Mouse (Mus musculus) liver, postnatal 0 days (tissue): Measurements from ENCODE around the gene Fezf2. TPM values are rescaled to one million over a fixed set of nuclear protein-coding genes. Genes with fewer than 3 reads are reported as not detected.

Experiments
- ATAC-seq: fragments of 200-750 bp; cut with Nextera tagmentation; 2 replicates; pipeline ENCODE4 v1.8.0; 2017; ENCODE audit warnings: mild to moderate bottlenecking, moderate library complexity
- DNase-seq: peaks from one replicate; pipeline ENCODE4 v3.0.0-alpha.2; 2016
- H3K27ac ChIP-seq: fragments of 300-500 bp; sonication (generic); 2 replicates; pipeline ENCODE4 v1.5.1; 2014; ENCODE audit warnings: antibody characterized with exemption, moderate library complexity, mild to moderate bottlenecking, low read depth
- H3K27me3 ChIP-seq: fragments of 300-500 bp; sonication (generic); 2 replicates; pipeline ENCODE4 v1.6.1; 2014; ENCODE audit warnings: low read length, control low read depth, mixed read lengths; ENCODE audit not compliant: insufficient read depth
- H3K36me3 ChIP-seq: fragments of 300-500 bp; sonication (generic); replicated peaks from 2 replicates; pipeline ENCODE4 v1.6.1; 2014; ENCODE audit warnings: mild to moderate bottlenecking, control low read depth, low read length, moderate library complexity, mixed read lengths; ENCODE audit not compliant: insufficient read depth
- H3K4me1 ChIP-seq: fragments of 300-500 bp; sonication (generic); 2 replicates; pipeline ENCODE4 v1.6.1; 2014; ENCODE audit warnings: antibody characterized with exemption, mild to moderate bottlenecking, control low read depth; ENCODE audit not compliant: insufficient read depth
- H3K4me2 ChIP-seq: fragments of 300-500 bp; sonication (generic); 2 replicates; pipeline ENCODE4 v1.6.1; 2014; ENCODE audit warnings: low read depth, mild to moderate bottlenecking, low read length, moderate library complexity, mixed read lengths
- H3K4me3 ChIP-seq: fragments of 300-500 bp; sonication (generic); 2 replicates; pipeline ENCODE4 v1.5.1; 2014; ENCODE audit warnings: low read depth, low read length
- H3K9ac ChIP-seq: fragments of 300-500 bp; sonication (generic); replicated peaks from 2 replicates; pipeline ENCODE4 v1.6.1; 2014; ENCODE audit warnings: mild to moderate bottlenecking, moderate library complexity
- H3K9me3 ChIP-seq: fragments of 300-500 bp; sonication (generic); 2 replicates; pipeline ENCODE4 v1.6.1; 2016; ENCODE audit warnings: mild to moderate bottlenecking, control low read depth, low read length, mixed read lengths
- CTCF ChIP-seq: sonication (generic); IDR thresholded peaks from 2 replicates; pipeline ENCODE4 v1.5.1; 2016; ENCODE audit warnings: antibody characterized with exemption, low read depth
- EP300 ChIP-seq: IDR thresholded peaks from 2 replicates; pipeline ENCODE4 v1.6.1; 2016; ENCODE audit warnings: antibody characterized with exemption, low read depth, mild to moderate bottlenecking
- WGBS: fragments of 180-500 bp; shearing (Covaris S2); extraction: QIAGEN DNeasy Blood & Tissue Kit; methylation state at CpG from one replicate; pipeline ENCODE4 v1.1.7; 2014; ENCODE audit not compliant: insufficient replicate concordance; 5-methylcytosine and 5-hydroxymethylcytosine counted together
- polyA plus RNA-seq: library from polyadenylated mRNA; unstranded; fragments of >200 nt; fragmentation: Nextera tagmentation; extraction: Ambion mirVana; gene quantifications from 2 replicates; pipeline ENCODE4 v1.2.1, GENCODE M21; 2015

The Fezf2 gene
- polyA plus RNA-seq, 1 experiment from 2014 or later: not detected

DNA sequence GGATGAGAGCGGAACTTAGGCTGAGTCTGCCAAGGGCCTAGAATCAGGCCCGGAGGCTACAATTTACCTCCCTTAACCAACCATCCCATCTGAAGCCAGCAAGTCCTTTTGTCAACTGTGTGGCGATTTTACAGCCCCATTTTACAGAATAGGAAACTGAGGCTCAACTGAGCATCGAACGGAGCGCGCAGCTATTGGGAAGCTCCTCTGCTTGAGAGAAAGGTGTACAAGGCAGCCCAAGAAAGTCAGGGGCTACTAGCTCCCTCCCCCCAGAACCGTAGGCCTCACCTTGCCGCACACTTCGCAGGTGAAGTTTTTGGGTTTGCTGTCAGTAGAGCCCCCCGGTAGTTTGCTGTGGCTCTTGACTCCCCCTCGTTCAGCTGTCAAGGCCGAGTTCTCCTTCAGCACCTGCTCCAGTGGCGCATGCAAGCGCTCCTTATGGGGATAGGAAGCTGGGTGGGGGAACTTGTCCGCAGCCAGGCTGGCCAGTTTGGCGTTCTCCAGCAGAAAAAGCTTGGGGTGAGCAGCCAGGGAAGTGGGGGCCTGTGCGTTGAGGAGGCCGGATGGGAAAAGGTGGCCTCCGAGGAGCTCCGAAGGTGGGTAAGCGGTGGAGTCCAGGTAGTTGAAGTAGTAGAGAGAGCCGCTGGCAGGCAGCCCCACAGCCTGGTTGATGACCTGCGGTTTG, 3.8 kb downstream of the Fezf2 start:
- Histone ChIP-seq H3K4me3 (no peak overlapping the region), H3K36me3 (no peaks in the 10 kb centered on the region), H3K9me3 (no peaks in the 10 kb centered on the region), H3K9ac (no peak overlapping the region), H3K27ac (no peak overlapping the region), H3K4me1 (no peaks in the 10 kb centered on the region), H3K27me3 (peaks cover 100% of the 10 kb centered on the region), H3K4me2 (no peak overlapping the region)
- WGBS: 5% methylated on average over 24 of the region's 24 CpGs
- TF ChIP-seq EP300 (no peak), CTCF (no peak)
- ATAC-seq (no peak), DNase-seq (no peak)

DNA sequence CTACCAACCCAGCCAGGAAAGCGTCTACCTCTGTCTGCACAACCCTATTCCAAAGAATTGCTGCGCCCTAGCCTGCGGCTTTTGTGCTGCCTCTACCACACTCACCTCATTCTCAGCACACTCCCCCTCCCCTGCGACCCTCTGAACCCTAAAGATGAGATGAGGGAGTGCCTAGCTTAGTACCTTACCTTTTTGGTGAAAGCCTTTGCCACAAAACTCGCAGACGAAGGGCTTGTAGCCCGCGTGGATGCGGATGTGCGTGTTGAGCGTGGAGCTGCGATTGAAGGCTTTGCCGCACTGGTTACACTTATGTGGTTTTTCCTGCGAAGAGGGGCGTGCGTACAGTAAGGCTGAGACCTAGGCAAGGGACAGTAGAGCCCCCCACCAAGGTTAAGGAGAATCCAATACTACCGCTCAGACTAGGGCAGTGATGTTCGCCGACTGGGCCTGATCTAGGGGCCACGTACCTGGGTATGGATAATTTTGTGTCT, 4.5 kb downstream of the Fezf2 start:
- Histone ChIP-seq H3K27ac (no peak overlapping the region), H3K4me3 (no peak overlapping the region), H3K4me2 (no peak overlapping the region), H3K9me3 (no peaks in the 10 kb centered on the region), H3K4me1 (no peaks in the 10 kb centered on the region), H3K9ac (no peak overlapping the region), H3K36me3 (no peaks in the 10 kb centered on the region), H3K27me3 (peaks cover 100% of the 10 kb centered on the region)
- 3% methylated on average over 20 of the region's 20 CpGs for WGBS
- ATAC-seq (no peak), DNase-seq (no peak)
- TF ChIP-seq EP300: no peak
- TF ChIP-seq CTCF: no peak

DNA sequence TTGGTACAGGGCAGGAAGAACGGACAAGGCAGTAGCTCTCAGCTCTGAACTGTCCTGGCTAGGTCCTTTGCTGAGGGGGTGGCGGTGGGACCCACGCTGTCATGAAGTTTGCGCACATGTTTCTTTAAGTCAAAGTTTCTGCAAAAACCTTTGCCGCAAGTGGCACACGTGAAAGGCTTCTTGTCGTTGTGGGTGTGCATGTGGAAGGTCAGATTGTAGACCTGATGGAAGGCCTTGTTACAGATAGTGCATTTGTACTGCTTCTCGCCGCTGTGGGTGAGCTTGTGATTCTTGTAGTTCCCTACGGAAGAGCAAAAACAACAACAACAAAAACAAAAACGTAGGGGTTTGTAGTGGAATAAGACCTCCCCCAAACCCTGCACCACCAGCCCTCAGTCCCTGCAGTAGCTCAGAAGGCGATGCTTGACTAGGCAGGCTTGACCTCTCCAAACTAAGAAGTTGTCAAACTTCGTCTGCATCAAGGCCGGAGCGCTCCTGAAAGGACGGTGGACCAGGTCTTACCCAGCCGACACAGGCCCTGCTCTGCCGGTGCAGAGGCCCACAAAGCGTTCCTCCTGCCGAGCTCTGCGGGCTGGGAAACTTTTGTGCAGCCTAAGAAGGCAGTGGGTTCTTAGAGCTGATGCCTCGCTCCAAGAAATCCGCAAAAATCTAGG, 5.4 kb downstream of the Fezf2 start:
- peaks cover 100% of the 10 kb centered on the region for H3K27me3 ChIP-seq
- DNase-seq (no peak), ATAC-seq (no peak)
- no peak overlapping the region for H3K27ac ChIP-seq
- no peaks in the 10 kb centered on the region for H3K36me3 ChIP-seq
- no peaks in the 10 kb centered on the region for H3K4me1 ChIP-seq
- TF ChIP-seq CTCF (no peak), EP300 (no peak)
- H3K9ac ChIP-seq: no peak overlapping the region
- no peaks in the 10 kb centered on the region for H3K9me3 ChIP-seq
- H3K4me2 ChIP-seq: no peak overlapping the region
- H3K4me3 ChIP-seq: no peak overlapping the region
- WGBS: 4% methylated on average over 23 of the region's 23 CpGs

DNA sequence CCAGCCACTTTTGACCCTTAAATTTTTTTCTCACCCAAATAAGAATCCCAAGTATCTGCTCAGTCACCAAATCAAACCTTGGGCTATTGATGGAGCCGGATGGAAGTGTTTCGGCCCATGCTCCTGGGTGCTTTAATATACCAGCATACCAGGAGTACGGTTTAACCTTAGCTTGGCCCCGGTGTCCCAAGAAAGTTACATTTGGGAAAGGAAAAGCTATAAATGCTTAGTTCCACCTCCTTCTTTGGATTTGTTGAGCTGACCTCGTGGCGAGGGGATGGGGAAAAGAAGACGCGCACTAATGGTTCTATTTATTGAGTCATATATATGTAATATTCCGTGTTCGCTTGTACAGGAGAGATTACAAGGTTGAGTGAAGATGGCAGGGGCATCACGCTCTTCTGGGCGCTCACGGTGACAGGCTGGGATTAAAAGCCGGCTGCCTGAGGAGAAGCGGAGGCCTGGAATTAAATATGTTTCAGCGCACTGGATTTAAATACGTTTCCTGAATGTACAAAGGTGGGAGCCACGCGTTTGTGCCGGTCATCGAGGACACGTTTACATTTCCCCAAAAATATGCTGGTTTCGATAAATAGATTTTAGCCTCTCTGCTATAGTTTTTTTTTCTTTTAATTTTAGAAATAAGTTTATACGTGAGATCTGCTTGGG, 6.1 kb downstream of the Fezf2 start:
- Histone ChIP-seq H3K27me3 (peaks cover 100% of the 10 kb centered on the region), H3K9me3 (no peaks in the 10 kb centered on the region), H3K4me2 (no peak overlapping the region), H3K36me3 (no peaks in the 10 kb centered on the region), H3K9ac (no peak overlapping the region), H3K27ac (no peak overlapping the region), H3K4me3 (no peak overlapping the region), H3K4me1 (no peaks in the 10 kb centered on the region)
- TF ChIP-seq EP300 (no peak), CTCF (no peak)
- DNase-seq: no peak
- WGBS: 4% methylated on average over 24 of the region's 24 CpGs
- no peak for ATAC-seq

DNA sequence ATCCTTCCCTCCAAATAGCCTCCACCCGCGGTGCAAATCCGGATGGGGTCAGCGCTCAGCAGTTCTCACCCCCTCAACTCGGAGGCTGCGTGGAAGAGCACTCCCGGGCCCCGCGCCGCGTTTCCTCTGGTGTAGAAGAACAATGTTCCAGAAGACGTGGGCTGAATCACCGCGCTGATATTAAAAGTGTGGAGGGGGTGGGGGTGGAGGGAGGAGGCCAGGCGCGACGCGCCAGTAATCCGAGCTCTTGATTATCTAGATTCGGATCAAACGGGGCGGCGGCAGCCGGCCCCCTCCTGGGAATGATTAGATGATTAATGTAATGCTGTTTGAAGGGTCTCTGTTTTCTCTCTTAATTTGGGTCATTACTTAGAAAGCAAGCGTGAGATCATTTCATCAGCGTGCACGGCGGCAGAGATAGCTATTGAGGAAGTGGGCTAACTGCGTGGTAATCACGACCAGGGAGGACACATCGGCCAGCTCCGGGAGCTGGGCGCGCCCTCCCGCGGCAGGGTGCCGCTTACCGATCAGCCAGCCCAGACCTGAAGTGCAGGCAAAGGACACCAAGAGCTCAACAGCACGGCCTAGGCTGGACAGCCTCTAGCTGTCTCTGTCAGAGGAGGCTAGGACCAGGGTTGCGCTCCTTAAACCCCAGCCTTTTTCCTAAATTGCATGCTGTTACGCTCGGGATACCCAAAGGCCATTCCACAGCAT, 6.8 kb downstream of the Fezf2 start:
- no peak overlapping the region for H3K4me3 ChIP-seq
- ATAC-seq: no peak
- DNase-seq: no peak
- H3K36me3 ChIP-seq: no peaks in the 10 kb centered on the region
- TF ChIP-seq EP300 (no peak), CTCF (no peak)
- H3K9me3 ChIP-seq: no peaks in the 10 kb centered on the region
- H3K4me1 ChIP-seq: no peaks in the 10 kb centered on the region
- no peak overlapping the region for H3K9ac ChIP-seq
- WGBS: 1% methylated on average over 42 of the region's 42 CpGs
- H3K27ac ChIP-seq: no peak overlapping the region
- H3K27me3 ChIP-seq: peaks cover 96% of the 10 kb centered on the region
- H3K4me2 ChIP-seq: no peak overlapping the region
